Mouse (Mus musculus) erythroblast, embryonic 14.5 days (primary cell): ENCODE data around the gene Fbxo22. TPM values are rescaled to one million over a fixed set of nuclear protein-coding genes. Genes with fewer than 3 reads are reported as not detected.

ENCODE experiments used
- H3K27me3 ChIP-seq: 2 replicates; pipeline ENCODE4 v1.6.1; 2012; ENCODE audit warnings: inconsistent platforms; ENCODE audit not compliant: control insufficient read depth
- H3K36me3 ChIP-seq: 2 replicates; pipeline ENCODE4 v1.6.1; 2012; ENCODE audit warnings: mild to moderate bottlenecking, inconsistent platforms; ENCODE audit not compliant: control insufficient read depth
- H3K4me1 ChIP-seq: 2 replicates; pipeline ENCODE4 v1.6.1; 2012; ENCODE audit warnings: inconsistent platforms; ENCODE audit not compliant: control insufficient read depth
- H3K4me3 ChIP-seq: replicated peaks from 2 replicates; pipeline ENCODE3; 2012; ENCODE audit warnings: moderate library complexity, mild to moderate bottlenecking, inconsistent platforms
- H3K9me3 ChIP-seq: 2 replicates; pipeline ENCODE4 v1.6.1; 2012; ENCODE audit warnings: low read length, inconsistent platforms, mixed read lengths; ENCODE audit not compliant: control insufficient read depth
- GATA1 ChIP-seq: IDR thresholded peaks from 2 replicates; pipeline ENCODE4 v1.6.1; 2012; ENCODE audit warnings: low read length, inconsistent platforms, mixed read lengths
- TAL1 ChIP-seq: IDR thresholded peaks from 3 replicates; pipeline ENCODE4 v1.6.1; 2012; ENCODE audit warnings: low read length, inconsistent platforms, mixed read lengths
- polyA plus RNA-seq: library from polyadenylated mRNA; stranded (reverse); fragments of >175 nt; gene quantifications from 2 replicates; pipeline ENCODE4 v1.2.3, GENCODE M21; 2012

The Fbxo22 gene
- 0.19 and 0.52 TPM in 2 replicates for polyA plus RNA-seq

DNA sequence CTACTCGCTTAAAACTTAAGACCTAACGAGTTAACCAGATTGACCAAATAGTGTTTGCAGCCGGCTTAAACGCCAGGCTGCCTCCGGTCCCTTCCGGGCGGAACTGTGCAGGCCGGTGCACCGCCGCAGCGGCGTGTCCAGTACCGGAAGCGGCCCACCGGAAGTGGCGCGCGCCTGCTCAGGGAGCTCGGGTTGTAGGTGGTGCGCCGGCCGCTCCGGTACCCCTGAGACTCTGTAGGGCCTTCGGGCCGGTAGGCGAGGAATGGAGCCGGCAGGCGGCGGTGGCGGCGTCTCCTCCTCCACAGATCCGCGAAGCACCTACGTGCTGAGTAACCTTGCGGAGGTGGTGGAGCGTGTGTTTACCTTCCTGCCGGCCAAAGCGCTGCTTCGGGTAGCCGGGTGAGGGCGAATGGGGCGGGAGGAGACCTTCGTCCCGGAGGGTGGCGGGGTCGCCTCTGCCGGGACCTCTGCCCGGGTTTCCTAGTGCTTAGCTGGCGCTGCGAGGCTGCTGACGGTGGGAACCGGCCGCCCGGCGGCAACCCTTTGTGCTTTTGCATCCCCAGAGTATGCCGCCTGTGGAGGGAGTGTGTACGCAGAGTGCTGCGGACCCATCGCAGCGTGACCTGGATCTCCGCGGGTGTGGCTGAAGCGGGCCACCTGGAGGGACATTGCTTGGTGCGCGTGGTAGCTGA lies at the start of gene Fbxo22:
Gene Fbxo22, plus strand, starts transcription at position 136 of the 692 bp plus-strand sequence.
- peaks cover 24% of the 10 kb centered on the region for H3K4me1 ChIP-seq
- TF ChIP-seq GATA1, result no peak

DNA sequence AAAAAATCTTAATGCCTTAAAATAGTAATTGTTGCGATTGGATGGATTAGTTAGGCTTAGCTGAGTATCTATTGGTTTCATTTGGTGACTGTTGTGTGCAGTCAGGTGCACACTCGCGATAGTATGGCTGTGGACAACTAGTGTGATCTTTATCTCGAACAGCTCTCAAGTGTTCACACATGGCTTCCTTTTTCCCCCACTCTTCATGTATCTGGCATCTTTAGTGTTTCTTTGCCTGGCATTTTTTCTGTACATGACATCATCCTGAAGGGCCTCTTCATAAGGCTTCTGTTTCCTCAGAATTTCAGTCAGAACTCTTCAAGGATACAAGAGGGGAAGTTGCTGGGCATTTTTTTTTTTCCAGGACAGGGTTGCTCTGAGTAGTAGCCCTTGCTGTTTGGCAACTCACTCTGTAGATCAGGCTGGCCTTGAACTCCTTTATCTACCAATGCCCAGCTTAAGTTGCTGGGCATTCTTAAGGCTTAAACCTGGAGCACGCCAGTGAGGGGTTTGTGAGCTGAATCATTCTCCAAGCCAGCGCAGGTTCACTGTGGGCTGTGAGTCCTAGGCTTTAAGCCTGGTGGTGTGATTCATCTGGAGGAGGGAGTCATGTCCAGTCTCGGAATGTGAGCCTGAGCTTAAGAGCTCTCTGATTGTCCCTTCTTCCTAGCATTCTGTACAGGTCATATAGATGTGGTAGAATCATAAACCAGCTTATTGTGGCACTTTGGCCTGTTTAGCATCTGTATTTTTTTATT lies 37.9 kb upstream of the Fbxo22 start:
- Histone ChIP-seq H3K9me3 (no peaks in the 10 kb centered on the region), H3K27me3 (no peaks in the 10 kb centered on the region), H3K36me3 (peaks cover 34% of the 10 kb centered on the region), H3K4me3 (no peak overlapping the region), H3K4me1 (peaks cover 13% of the 10 kb centered on the region)
- TF ChIP-seq GATA1, result no peak
- no peak for TF ChIP-seq TAL1

More for the DNA sequence above, at the start of gene Fbxo22:
- H3K9me3 ChIP-seq, result peaks cover 2% of the 10 kb centered on the region; the same call in 1 of the 2 replicates
- H3K36me3 ChIP-seq, result peaks cover 28% of the 10 kb centered on the region
- H3K4me3 ChIP-seq, result peak within 1 kb of the TSS; percentile 74
- H3K27me3 ChIP-seq, result no peaks in the 10 kb centered on the region

GRCm38 (mm10) chr9:55172195-55172685 lies 36.5 kb upstream of the Fbxo22 start:
- no peak for TF ChIP-seq GATA1
- no peak for TF ChIP-seq TAL1
- H3K9me3 ChIP-seq, result no peaks in the 10 kb centered on the region
- H3K27me3 ChIP-seq, result no peaks in the 10 kb centered on the region
- H3K4me3 ChIP-seq, result no peak overlapping the region
- peaks cover 13% of the 10 kb centered on the region for H3K4me1 ChIP-seq
- H3K36me3 ChIP-seq, result peaks cover 29% of the 10 kb centered on the region

DNA sequence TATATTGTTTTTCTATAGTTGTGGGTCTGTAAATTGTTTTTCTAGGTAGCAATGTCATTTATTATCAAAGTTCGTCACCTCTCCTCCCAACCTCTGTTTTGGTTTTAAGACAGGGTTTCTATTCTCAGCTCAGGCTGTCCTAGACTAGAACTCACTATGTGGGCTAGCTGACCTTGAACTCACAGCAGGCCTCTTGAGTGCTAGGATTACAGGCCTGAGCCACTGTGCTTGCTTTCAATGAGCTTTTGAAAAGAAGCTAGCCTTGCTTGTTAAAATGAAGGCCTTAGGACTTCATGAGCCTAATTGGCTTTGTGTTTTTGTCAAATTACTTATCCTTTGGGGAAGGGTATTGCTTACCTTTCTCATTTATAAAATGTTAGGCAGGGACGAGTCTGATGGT lies 34.5 kb upstream of the Fbxo22 start:
- H3K4me1 ChIP-seq, result peaks cover 13% of the 10 kb centered on the region
- TF ChIP-seq GATA1 (no peak), TAL1 (no peak)
- no peaks in the 10 kb centered on the region for H3K27me3 ChIP-seq
- peaks cover 31% of the 10 kb centered on the region for H3K36me3 ChIP-seq
- no peaks in the 10 kb centered on the region for H3K9me3 ChIP-seq
- no peak overlapping the region for H3K4me3 ChIP-seq

DNA sequence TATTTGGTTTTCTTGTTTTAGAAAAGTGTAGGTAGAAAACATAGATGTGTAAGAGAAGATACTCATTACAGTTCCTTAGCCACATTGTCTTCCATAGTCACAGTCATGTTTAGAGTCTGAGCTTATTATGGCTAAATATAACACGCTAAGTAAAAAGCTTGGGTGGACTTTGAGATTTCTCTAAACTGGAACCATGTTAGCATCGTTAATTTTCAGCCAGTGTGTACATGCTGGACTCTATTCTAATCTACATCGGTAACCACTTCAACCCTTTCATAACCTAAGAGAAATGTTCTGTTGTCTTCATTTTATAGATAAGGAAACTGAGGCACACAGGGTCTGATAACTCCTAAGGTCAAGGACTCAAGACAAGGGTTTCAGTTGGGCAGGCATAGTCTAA lies 12.8 kb upstream of the Fbxo22 start:
- Histone ChIP-seq H3K4me3 (no peak overlapping the region), H3K4me1 (no peaks in the 10 kb centered on the region), H3K27me3 (no peaks in the 10 kb centered on the region), H3K36me3 (peaks cover 46% of the 10 kb centered on the region), H3K9me3 (no peaks in the 10 kb centered on the region)
- TF ChIP-seq GATA1 (no peak), TAL1 (no peak)

- peaks cover 38% of the 10 kb centered on the region for H3K36me3 ChIP-seq
- H3K27me3 ChIP-seq, result no peaks in the 10 kb centered on the region
- H3K4me3 ChIP-seq, result no peak overlapping the region
- H3K9me3 ChIP-seq, result no peaks in the 10 kb centered on the region
- H3K4me1 ChIP-seq, result no peaks in the 10 kb centered on the region
- TF ChIP-seq GATA1, result no peak
- no peak for TF ChIP-seq TAL1
Observed at GRCm38 (mm10) chr9:55198260-55198659, 10.5 kb upstream of the Fbxo22 start.

DNA sequence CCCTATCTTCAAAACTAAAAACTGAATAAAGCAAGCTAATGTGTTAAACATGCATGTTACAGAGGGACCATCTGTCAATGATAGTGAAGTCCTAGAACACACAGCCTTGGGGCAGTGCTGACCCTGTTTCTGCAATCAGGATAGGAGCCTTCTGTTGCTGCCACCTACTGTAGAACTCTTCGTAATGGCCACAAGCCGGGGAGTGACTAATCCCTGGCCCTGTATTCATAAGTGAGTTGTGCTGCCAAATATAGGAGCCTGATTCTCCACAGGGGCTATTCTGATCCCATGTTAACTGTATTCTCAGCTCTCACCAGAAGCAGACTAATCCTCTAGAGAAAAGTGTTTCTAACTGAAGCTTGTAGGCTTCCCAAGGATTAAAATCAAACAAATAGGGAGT lies 9.4 kb upstream of the Fbxo22 start:
- Histone ChIP-seq H3K4me3 (no peak overlapping the region), H3K4me1 (no peaks in the 10 kb centered on the region), H3K27me3 (no peaks in the 10 kb centered on the region), H3K36me3 (peaks cover 33% of the 10 kb centered on the region), H3K9me3 (no peaks in the 10 kb centered on the region)
- TF ChIP-seq TAL1 (no peak), GATA1 (no peak)

DNA sequence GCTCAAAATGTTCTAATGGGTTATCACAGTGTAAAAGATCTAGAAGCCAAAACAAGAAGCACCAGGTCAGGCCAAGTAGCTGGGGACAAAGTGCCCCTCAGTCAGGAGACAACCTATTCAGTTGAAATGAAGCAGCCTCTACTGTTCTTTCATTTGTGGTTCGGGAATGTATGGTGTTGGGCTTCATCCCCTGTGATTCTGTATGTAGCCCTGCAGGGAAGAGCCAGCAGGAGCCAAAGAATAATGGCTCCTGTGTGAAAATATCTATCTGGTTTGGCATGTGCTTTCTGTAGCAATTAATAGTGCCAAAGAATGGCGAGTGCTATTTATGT lies 301 bp upstream of the Fbxo22 start:
- peak overlapping the region; percentile 74 for H3K4me3 ChIP-seq
- H3K36me3 ChIP-seq, result peaks cover 24% of the 10 kb centered on the region
- peaks cover 2% of the 10 kb centered on the region; the same call in 1 of the 2 replicates for H3K9me3 ChIP-seq
- TF ChIP-seq GATA1 (no peak), TAL1 (no peak)
- peaks cover 24% of the 10 kb centered on the region for H3K4me1 ChIP-seq
- H3K27me3 ChIP-seq, result no peaks in the 10 kb centered on the region

GRCm38 (mm10) chr9:55211611-55212010 lies 2.9 kb downstream of the Fbxo22 start:
- TF ChIP-seq GATA1 (no peak), TAL1 (no peak)
- peaks cover 39% of the 10 kb centered on the region for H3K36me3 ChIP-seq

More at GRCm38 (mm10) chr9:55211611-55212010, 2.9 kb downstream of the Fbxo22 start:
- Histone ChIP-seq H3K4me1 (peaks cover 24% of the 10 kb centered on the region), H3K27me3 (no peaks in the 10 kb centered on the region), H3K4me3 (no peak overlapping the region), H3K9me3 (peaks cover 2% of the 10 kb centered on the region; the same call in 1 of the 2 replicates)
